Mouse (Mus musculus): ENCODE data around the gene Ube2k. TPM values are rescaled to one million over a fixed set of nuclear protein-coding genes. Genes with fewer than 3 reads are reported as not detected.

Ube2k gene
- total RNA-seq, 4 experiments from 2014 or later = 105 to 127 (median 115) TPM

DNA sequence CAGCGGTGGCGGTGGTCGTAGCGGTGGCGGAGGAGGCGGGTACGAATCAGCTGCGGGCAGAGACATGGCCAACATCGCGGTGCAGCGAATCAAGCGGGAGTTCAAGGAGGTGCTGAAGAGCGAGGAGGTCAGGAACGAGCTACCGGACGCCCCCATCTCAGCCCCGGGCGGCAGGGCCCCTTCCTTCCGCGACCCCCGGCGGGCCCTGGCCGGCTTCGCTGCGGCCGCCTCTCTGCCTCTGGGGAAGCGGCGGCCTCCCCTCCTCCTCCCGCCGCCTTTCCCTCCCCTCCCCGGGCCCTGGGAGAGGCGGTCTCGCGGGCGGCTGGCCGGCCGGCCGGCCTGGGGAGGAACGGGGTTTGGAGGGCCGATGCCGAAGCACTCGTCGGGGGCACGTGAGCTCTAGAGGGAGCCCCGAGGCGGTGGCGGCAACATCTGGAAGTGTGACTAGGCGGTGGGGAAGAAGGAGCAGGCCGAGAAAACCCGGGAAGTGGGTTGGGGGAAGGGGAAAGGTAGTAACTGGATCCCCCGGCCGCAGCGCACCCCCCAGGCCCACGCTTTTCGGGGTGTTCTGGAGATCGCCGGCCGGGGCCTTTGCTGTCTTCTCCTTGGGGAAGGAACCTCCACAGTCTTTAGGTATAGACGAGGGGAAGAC, 513 bp downstream of the Ube2k start:
- no peak for DNase-seq (ENCODE audit: low spot score in 2 of 2)

DNA sequence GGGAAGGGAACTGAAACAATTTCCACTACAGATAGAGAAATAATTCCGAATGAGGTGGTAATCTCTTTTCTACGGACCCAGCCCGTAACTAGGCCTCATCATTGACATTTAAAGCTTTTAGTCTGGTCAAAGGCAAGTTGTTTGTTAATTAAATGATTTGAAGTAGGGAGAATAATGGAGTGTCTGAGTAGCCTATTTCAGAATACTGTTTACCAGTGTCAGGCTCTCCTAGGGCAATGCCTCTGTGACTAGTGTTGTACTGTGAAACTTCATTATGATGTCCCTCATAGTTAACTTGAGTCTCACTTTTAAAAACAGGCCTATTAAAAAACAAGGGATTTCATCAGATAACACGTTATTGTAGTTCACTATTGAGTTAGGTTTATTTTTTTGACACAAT, 1.1 kb downstream of the Ube2k start:
- DNase-seq (ENCODE audit: low spot score in 2 of 2) = no peak

DNA sequence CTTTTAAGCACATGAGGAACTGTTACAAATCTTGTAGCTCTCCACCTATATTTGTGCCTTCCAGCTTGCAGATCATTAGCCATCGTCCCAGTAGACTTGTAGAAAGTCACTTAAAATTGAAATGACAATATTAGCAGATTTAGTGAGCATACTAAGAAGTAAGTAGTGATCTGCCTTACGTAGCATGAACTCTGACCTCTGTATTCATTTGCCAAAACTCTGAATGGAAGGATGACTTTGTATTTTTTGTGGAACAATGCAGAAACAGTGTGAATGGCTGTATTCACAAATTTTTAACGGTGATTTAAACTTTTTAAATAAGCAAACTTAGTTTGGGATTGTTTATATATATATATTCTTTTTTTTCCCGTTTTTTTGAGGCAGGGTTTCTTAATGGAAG, 1.8 kb downstream of the Ube2k start:
- no peak for DNase-seq (ENCODE audit: low spot score in 2 of 2)

DNA sequence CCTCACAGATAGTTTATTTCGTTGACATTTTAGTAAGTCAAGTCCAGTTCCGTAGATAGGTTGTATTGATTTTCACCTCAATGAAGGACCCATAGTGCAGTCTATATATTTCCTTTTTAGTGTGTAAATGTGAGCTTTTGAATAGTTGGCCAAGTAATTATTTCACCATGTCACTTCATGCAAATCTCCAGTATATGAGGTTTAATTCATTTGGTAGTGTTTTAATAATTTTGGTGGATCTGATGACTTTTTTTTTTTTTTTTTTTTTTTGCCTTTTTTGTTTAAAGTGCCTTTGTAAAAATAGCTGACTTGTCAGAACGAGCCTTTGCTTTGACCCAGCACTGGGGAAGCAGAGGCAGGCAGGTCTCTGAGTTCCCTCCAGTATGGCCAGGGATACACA, 2.8 kb downstream of the Ube2k start:
- DNase-seq (ENCODE audit: low spot score in 2 of 2) = no peak

DNA sequence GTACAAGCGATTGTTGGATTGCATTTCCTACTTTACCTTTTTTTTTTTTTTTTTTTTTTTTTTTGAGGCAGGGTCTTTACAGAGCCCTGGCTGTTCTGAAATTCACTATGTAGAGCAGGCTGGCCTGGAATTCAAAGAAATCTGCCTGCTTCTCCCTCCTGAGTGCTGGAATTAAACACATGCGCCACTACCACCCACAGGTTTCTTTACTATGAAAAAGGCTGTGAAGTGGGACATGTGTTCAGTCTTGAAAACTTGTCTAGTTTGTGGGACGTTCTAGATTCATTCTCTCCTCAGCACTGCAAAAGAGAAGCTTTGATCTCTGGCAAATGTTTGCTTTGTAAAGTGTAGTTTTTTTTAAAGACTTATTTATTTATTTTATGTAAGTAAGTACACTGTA, 4.9 kb downstream of the Ube2k start:
- DNase-seq (ENCODE audit: low spot score in 2 of 2) = no peak

DNA sequence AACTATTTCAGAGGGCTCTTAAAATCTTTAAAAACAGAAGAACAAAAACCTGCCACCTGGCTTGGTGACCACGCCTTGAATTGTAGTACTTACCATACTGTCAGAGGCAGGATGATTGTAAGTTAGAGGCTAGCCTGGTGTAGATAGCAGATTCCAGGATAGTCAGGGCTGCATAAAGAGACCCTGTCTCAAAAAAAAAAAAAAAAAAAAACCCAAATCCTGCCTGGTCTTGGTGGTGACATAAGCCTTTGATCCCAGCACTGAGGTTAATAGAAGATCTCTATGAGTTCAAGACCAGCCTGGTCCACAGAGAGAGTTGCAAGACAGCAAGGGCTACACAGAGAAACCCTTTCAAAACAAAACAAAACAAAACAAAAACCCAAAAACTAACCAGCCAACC, 6.5 kb downstream of the Ube2k start:
- DNase-seq (ENCODE audit: low spot score in 2 of 2) = no peak

DNA sequence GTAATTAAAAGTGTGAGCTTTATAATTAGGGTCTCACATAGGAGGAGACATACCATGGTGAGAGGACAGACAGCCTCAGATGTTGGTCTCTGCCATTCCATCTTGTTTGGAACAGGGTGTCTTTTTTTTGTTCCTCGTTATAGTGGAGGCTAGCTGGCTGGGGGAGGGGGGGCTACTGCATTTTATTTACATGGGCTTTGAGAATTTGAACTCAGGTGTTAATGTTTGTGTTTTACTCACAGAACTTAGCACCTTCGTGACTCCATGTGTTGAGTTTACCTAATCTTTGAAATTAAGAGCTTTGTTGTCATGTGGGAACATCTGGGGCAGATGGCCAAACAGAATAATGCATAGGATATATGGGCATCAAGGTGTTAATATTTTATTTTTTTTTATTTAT, 7.6 kb downstream of the Ube2k start:
- DNase-seq (ENCODE audit: low spot score in 2 of 2) = no peak

DNA sequence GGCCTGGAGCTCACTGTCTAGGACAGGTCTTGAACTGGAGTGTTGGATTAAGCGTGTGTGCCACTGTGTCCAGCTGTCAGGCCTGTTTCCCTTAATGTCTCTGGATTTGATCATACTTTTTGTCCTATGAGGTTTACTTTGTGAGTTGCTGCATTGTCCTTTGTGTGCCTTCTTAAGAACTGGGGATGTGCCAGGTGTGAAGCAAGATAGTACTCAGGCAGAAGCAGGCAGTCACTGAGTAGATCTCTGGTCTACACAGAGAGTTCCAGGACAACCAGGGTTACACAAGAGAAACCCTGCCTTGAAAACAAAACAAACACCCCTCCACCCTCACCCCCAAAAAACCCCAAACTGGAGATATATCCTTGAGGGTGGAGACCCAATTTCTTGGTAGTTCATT, 12.6 kb downstream of the Ube2k start:
- DNase-seq (ENCODE audit: low spot score in 2 of 2) = no peak

DNA sequence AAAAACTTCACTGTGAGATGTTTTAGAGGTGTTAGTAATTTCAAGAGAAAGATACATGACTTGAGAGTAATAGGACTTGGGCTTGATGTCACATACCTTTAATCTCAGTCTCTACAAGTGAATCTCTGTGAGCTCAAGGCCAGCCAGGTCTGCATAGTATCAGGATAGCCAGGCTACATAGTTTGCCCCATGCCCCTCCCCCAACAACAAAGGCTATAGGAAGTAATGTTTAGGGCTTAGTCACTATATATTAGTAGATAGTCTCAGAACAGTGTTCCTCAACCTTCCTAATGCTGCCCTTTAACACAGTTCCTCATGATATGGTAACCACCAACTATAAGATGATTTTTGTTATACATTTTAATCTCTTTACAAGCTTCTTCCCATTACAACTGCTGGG, 20.1 kb downstream of the Ube2k start:
- no peak for DNase-seq (ENCODE audit: low spot score in 2 of 2)

DNA sequence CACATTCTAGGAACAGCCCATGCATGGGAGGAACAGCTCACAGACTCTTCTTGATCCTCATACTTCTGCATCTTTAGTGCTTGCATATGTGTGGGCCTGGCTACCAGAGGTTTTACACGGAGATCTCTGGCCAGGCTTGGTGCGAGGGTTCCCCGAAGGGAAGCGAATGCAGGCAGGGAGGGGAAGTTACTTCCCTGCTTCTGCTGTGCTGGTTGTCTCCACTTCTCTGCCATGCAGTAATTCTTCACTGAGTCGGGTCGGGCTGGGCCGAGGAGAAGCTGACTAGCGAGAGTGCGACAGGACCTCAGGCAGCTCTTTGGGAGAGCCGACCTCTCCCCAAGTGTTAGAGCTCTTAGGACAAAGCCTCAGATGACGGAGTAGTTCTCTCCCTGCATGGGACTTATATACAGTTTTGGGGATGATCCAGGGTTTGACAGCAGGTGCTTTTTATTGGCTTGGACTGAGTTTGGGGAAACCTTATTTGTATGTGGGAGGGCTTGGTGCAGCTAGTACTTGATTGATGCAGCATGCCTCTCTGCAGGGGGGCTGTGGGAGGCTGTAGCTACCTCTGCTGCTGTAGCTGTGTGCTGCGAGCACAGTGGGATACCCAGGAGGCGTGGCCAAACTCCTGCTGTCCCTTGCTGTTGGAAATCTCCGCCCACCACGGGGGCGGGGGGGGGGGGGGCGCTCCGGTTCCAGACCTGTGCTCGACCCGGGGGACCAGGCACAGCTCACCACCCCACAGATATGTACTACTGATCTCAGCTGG, 24.3 kb downstream of the Ube2k start:
- DNase-seq (ENCODE audit: low spot score in 2 of 2) = no peak

DNA sequence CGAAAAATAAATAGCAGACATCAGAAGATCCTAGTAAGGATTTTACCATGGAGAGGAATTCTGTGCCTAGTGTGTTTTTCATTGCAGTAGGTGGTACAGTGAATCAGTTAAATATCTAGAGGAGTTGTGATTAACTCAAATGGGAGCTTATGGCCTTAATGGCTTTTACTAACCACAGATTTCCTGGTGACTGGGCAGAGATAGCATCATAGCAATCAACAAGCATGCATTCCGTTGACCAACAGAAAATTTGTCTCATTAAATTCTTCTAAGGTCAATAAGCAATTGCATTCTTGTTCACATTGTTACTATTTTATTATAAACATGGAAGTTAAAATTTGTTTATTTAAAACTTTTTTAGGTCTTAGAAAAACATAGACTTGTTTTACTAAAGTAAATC, 28.5 kb downstream of the Ube2k start:
- DNase-seq (ENCODE audit: low spot score in 2 of 2) = no peak

DNA sequence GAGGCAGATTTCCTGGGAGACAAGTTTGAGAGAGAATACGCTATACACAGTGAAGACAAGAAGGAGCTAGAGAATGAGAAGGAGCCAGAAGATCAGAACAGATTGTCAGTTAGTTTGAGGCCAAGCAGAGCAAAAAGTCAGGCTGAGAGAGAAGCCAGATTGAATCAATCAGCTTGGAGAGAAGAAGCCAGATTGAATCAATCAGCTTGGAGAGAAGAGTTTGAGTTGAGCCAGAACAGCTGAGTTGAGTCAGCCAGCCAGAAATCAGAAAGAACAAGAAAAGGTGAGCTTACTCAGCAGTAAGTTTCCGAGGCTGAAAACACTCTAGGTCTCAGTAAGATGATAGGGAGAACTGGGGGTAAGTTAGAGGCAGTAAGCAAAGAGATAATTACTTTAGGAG, 37.8 kb downstream of the Ube2k start:
- DNase-seq (ENCODE audit: low spot score in 2 of 2) = no peak

DNA sequence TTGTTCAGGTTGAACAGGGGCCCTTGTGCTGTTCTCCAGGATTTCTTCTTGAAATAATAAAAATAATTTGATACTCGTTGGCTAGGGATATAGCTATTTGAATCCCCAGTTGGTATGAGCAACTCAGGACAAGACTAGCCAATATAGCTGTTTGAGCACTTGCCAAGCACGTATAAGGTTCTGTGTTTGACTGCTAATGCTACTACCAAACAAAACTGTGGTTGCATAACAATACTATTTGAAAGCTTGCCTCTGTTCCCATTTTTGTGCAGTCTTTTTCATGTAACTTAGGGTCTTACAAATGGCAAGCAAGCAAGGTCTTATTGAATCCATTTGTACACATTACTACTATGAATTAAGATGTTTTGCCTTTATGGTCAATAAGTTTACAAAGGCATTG, 38.9 kb downstream of the Ube2k start:
- no peak for DNase-seq (ENCODE audit: low spot score in 2 of 2)

DNA sequence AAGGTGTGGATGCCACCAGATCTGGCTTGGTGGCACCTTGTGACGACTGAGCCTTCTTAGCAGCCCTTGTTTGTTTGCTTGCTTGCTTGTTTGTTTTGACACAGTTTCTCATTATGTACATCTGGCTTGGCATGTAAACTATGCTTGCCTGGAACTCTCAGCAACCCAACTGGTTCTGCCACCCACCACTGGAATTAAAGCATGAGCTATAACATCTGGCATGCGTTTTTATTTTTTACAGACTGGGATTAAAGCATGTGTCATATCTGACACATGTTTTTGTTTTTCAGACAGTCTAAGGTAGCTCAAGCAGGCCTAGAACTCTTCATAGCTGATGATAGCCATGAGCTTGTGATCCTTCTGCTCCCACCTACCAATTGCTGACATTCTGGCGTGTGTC, 41.5 kb downstream of the Ube2k start:
- no peak for DNase-seq (ENCODE audit: low spot score in 2 of 2)

DNA sequence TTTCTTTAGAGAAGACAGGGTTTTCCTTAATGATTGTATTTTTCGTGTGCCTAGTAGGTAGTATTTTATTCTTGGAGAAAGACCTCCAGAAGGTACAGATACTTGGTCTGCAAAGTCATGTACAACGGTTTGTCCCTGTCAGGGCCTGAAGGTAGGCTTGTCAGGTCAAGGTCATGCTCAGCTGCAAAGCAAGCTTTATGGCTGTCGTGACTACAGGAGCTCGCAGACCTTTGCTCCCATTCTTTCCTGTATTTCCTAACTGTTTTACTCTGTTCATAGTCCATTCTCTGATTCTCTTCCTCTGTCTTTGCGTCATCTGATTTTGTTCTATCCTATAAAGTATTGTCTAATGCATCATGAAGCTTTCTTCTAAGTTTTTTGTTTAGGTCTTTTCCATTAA, 49.3 kb downstream of the Ube2k start:
- DNase-seq (ENCODE audit: low spot score in 2 of 2) = no peak

DNA sequence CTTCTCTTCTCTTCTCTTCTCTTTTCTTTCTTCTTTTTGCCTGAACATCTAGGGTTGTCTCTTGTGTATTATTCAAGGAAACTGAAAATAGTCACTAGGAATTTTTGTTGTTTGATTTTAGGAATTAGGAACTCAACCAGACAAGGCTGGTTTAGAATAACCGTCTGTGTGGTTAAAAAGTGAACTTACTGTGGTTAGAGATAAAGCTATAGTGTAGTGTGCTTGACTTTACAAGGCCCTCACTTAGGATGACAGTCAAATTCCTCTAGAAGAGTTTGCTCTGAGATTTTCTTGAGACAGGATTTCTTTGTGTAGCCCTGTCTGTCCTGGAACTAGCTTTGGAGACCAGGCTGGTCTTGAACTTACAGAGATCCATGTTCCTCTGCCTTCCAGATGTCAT, 53.2 kb downstream of the Ube2k start:
- no peak for DNase-seq (ENCODE audit: low spot score in 2 of 2)

DNA sequence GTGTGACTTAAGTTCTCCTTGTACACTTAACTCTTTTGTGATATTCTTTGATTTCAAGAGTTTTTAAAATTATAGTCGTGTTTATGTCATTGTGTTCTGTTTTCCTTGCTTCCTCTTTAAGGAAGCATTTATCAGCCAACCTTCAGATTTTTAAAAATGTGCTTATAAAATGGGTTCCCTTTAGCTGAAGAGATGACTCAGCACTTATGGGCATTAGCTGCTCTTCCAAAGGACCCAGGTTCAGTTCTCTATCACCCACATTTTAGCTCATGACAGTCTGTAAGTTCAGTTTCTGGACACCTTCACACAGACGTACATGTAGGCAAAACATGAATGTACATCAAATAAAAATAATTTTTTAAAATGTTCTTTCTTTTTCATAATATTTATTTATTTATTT, 55.4 kb downstream of the Ube2k start:
- no peak for DNase-seq (ENCODE audit: low spot score in 2 of 2)

DNA sequence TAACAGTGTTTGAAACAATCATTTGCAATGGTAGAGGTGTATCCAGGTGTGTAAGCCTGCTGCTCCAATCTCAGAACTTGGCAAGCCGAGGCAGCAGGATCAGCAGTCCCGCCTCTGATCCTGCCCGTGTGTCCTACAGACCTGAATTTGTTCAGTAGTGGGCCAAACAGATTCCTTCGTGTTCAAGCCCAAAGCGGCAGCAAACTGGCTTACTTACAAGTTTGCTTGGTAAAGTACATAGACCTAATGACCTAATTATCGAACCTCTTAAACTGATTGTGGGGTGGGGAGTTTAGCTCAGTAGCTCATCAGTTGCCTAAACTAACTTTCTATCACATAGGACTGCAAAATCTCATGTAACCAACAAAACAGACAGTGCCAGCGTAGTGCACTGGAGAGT, 62.6 kb downstream of the Ube2k start:
- no peak for DNase-seq (ENCODE audit: low spot score in 2 of 2)

DNA sequence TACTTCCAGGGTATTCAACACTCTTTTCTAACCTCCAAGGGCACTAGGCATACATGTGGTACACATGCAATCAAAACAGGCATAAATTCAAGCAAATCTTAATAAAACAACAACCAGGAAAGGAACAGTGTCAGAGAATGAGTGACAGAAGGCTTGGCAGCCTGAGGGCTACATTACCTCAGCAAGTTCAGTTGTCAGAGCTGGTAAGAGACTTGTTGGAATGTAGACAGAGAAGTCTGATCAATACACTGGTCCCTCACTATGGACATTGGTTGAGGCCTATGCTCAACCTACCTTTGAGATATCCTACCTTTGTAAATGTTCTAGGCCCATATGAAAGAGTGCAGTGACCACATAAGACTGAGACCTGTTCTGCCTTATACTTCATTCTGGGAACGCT, 69.8 kb downstream of the Ube2k start:
- DNase-seq (ENCODE audit: low spot score in 2 of 2) = no peak

DNA sequence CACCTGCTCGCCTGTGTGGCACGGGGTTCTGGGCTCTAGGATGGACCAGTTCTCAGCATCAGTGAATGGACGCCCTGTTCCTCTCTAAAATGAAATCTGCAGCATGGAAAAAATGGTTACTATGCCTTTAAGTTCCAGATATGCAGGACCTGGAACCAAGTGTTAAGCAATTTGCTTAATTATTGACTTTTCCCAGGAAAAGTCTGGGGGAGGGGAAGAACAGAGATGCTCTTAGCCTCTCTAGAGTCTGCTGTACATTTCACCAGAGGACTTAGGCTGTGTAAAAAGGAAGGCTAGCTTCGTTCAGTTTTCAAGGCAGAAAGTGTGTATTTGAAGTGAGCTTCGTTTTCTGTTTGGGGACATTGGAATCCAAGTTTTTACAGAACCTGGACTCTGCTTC, 72.7 kb downstream of the Ube2k start:
- DNase-seq (ENCODE audit: low spot score in 2 of 2) = no peak

DNA sequence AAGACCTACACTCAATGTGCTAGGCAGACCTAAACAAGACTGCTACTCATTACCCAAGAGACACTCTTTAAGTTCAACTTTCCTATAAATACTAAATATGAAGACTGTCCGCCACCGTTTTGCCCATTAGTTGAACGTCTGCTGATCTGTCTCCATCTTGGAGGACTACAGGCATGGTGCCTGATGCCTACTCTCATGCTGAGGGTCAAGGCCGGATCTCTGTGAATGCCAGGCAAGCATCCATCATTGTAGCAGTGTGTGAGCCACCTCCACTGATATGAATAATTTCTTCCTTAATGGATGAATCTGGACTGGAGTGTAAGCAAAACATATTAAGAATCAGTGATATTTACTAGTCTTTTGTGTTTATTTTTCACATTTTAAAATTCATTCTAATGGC, 73.5 kb downstream of the Ube2k start:
- DNase-seq (ENCODE audit: low spot score in 2 of 2) = no peak

DNA sequence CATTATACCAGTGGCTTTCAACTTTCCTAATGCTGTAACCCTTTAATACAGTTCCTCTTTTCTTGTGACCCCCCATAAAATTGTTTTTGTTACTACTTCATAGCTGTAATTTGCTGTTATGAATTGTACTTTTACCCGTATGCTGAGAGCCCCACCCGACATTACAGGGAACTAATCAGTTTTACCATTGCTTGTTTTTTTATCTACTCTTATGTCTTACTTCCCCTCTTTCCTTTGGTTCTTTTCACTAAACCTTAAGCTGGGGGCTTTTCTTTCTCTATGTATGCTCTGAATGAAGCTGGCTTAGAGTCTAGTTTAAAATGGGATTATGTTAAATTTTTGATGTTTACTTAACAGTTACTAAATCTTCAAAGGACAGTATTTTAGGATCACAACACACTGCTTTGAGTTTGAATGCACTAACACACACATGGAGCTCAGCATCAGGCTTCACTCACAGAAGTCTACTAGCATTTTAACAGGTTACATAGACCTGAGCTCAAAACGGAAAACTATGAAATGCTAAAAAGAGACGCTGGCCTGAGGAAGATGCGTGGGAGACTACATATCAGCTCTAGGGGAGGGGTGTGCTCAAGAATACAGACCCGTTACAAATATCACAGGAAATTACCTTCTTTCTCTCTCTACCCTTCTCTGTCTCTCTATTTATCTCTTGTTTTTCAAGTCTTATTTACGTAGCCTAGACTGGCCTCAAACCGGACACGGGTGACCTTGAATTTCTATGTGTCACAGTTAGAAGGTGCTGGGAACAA, 76.3 kb downstream of the Ube2k start:
- no peak for DNase-seq (ENCODE audit: low spot score in 2 of 2)

DNA sequence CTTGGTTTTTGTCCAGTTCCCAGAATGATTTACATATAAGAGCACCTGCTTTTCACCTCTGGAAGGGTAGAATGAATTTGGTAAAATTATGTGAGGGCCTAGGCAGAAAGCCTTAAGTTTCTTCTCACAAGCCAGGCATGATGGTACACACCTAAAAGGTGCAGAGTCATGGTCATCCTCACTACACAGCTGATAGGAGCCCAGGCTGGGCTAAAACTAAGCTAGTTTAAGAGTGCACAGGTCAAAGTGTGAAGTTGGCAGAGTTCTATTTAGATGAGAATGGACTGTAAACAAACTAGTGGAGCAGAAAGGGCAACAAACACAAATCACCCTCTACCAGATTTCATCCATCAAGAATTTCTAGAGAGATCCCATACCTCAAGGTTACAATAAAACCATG, 87.3 kb downstream of the Ube2k start:
- DNase-seq (ENCODE audit: low spot score in 2 of 2) = no peak

All from left cerebral cortex, adult 8-10 months (tissue).